Mouse (Mus musculus) NIH3T3 (cell line): ENCODE data around the gene Nav2.
A peak's percentile ranks its signal among the peaks of the same experiment; 100 is the strongest.

Experiments used
- DNase-seq: peaks from one replicate; pipeline ENCODE4 v3.0.0-alpha.2; 2012; ENCODE audit warnings: low read depth

The Nav2 gene

DNA sequence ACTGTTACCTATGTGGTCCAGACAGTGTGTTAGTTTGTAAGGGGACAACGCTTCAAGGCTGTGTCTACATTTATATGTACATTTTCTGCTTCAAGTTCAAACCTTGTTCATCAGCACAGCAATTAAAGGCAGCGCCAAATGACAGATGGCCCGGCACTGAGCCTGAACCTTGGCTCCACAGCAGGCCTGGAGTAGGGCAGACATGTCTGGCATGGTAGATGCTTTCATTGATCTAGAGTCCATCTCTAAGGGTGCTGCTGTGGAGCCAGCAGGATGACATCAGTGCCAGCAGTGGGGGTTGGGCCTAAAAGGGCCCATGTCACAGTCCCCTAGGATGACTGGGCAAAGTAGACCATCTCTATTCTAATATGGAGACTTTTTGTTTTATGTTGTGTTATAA lies 186.0 kb downstream of the Nav2 start:
- no peak for DNase-seq

DNA sequence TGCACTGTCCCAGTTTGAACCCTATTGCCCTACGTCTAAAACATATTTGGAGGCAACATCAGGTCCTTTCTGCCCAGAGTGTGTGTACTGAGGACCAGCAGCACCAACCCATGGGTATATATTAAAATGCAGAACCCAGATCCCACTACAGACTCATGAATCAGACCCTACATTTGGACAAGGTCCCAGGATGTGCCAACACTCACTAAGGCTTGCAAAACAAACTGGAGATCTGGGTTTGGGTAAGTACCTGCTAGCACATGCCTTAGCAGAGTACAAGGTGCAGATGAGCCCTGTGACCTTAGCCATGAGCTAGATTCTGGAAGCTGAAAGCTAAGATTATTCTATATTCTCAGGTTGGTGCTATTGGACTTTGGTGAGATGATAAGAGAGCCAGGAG lies 192.8 kb downstream of the Nav2 start:
- DNase-seq, result peak; percentile 52

DNA sequence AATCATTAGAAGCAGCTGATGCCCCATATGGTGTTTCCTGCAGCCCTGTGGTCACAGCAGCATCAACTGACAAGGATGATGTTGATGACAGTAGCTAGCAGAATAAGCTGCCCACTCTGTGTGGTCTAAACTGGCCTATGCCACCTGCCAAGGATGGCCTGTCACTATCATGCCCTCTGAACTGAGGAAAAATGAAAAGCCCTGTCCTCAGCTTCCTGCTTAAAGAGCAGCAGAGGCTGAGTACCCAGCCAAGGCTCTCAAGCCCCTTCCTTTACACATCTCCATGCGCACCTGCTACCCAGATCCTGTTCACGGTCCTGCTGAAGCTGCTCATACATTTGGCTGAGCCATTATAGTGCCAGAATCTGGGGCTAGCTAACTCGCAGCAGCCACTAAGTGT lies 193.7 kb downstream of the Nav2 start:
- no peak for DNase-seq

DNA sequence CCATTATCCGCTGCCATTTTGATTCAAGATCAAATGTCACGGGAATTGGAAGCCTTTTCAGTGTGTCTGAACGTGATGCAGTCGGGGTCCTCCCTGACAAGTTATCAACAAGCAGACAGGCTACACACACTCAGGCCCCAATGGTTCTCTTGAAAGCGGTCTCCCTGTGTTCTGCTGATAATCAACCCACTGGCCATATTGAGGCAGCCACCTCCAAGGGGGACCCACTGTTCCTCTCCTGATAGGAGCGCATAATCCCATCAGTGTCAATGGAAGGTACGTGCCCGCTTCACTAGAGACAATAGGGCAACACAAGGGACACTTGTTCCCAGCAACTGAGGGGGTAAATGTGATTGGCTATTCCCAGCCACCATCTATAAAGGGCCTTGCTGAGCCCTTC lies 195.9 kb downstream of the Nav2 start:
- no peak for DNase-seq

- no peak for DNase-seq
These were observed 196.3 kb downstream of the Nav2 start for GRCm38 (mm10) chr7:49104793-49105192.

GRCm38 (mm10) chr7:49105501-49105900 lies 197.0 kb downstream of the Nav2 start:
- no peak for DNase-seq

- DNase-seq, result peak; percentile 58
These were observed 199.6 kb downstream of the Nav2 start for GRCm38 (mm10) chr7:49108076-49108475.

GRCm38 (mm10) chr7:49119016-49119415 lies 210.5 kb downstream of the Nav2 start:
- DNase-seq, result no peak

DNA sequence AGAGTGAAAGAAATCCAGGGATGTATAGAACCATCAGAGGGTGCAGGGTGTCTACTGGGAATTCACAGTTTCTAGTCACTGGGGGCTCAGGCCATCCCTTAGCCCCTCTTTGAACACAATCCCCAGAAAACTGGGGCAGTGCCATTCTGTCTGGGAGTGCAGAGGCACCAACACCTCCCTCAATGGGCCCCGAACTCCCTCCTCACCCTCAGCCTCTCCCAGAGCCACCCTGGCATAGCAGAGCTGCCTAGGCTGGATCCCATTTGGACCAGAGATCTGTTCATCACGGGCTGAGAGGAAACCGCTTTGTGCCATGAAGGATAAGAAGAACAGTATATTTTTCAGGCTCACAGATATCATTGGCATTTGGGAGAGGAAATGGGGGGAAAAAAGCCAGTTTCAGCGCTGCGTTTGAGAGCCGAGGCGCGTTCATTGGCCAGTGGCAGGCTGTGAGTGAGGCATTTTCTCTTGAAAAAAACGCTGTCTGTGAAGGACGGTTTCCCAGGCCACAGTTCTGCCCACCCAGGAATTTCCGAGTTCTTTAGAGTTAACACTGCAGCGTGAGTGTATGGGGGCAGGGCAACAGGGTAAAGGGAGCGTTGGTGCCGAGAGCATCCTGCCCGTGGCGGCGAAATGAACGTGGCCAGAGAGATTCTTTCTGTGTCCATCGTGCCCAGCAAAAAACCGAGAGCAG lies 211.4 kb downstream of the Nav2 start:
- no peak for DNase-seq

GRCm38 (mm10) chr7:49120488-49120864 lies 212.0 kb downstream of the Nav2 start:
- no peak for DNase-seq

- DNase-seq, result peak; percentile 87
These were observed 212.6 kb downstream of the Nav2 start for GRCm38 (mm10) chr7:49120935-49121691.

- DNase-seq, result peak; percentile 43
These were observed 214.0 kb downstream of the Nav2 start for GRCm38 (mm10) chr7:49122498-49122897.

- DNase-seq, result peak; percentile 77
These were observed 217.0 kb downstream of the Nav2 start for GRCm38 (mm10) chr7:49125545-49125944.

GRCm38 (mm10) chr7:49128224-49128623 lies 219.7 kb downstream of the Nav2 start:
- peak; percentile 49 for DNase-seq

DNA sequence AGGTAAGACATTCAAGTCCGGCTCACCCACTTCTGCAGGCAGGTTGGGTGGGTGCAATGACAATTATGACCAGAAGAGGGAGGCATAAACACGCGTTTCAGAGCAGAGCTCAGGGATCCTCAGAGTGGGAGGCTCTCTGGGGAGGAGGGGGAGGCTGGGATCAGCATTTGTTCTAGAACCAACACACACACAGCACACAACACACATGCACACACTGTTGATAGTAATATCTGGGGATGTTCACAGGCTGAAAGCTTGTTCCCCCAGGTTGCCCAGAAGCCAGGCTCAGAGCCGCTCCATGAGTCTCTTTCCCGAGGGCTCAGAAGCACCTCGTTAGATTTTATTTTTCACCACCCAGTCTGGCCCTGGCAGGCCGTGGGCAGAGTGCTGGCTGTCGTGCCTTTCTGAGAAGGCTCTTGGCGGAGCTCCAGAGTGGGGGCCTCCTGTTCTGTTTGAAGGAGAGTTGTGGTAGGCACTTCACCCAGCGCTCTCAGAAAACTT lies 224.4 kb downstream of the Nav2 start:
- peak; percentile 88 for DNase-seq

DNA sequence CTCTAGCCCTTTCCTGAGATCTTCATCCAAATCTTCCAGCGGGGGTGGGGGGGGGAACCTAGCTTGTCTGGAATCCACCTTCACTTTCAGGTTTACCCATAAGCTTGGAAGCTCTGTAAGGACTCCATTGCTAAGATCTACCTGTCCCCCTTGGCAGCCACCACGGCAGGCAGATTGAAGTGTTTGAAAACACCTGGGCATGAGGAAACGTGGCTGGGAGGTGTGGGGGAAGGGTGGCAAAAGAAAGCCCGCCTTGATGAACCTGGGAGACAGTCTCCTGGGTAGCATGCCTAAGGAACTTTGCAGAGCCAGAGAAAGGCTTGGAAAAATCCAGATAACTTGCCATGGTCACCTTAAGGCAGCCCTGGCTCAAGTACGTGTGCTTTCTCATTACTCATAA lies 225.9 kb downstream of the Nav2 start:
- no peak for DNase-seq

DNA sequence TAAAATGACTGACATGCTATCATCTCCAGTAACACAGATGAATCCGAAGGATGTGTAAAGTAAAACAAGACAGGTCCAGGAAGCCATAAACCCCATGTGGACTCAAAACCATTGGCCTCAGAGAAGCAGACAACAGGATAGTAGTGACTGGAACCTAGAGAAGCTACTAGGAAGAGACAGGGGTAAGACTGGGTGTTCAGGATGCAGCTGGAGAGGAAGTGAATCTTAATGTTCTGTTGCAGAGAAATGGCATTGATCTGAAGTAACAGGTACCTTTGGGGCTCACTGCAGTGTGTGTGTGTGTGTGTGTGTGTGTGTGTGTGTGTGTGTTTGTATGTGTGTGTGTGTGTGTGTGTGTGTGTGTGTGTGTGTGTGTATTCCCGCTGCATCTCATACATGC lies 231.2 kb downstream of the Nav2 start:
- DNase-seq, result no peak

GRCm38 (mm10) chr7:49143966-49144365 lies 235.4 kb downstream of the Nav2 start:
- no peak for DNase-seq

DNA sequence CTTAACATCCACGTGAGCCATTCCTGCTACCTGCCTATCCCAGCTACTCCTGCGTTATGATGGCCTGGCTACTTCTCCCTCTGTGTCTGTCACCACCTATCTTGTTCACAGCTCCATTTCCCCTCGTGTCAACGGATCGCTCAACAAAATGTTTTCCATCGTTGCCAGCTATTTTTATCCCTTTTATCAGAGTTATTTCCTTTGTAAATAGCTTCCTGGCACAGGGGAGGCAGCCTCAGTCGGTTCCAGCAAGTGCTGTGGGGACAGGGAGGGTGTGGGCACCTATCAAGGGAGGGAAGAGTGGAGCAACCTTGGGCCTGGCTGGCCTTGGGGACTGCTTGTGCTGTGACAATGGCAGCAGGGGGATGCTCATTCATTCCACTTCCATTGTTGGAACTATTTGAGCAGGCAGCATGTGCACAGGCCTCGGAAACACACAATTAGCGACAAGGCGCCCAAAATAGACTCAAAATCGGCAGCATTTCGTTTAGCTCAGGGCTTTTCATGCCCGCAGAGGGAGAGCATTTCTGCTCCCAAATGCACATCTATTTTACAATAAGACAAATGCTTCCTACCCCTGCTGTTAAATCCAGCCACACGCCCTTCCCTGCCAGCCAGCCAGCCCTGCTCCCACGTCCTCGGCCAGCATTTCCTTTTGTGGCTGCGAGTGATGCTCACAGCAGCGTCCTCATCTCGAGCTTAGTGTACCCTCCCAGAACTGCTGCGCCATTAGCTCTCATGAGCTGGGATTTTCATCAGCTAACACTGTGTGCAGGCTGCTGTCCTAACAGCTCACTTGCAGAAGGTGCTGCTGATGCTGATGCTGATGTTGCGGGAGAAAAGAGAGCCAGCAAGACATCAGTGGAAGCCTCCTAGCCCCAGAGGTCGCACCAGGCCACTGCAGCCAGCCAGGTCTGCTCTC lies 237.5 kb downstream of the Nav2 start:
- no peak for DNase-seq

- no peak for DNase-seq
These were observed 243.8 kb downstream of the Nav2 start for GRCm38 (mm10) chr7:49152297-49152696.

DNA sequence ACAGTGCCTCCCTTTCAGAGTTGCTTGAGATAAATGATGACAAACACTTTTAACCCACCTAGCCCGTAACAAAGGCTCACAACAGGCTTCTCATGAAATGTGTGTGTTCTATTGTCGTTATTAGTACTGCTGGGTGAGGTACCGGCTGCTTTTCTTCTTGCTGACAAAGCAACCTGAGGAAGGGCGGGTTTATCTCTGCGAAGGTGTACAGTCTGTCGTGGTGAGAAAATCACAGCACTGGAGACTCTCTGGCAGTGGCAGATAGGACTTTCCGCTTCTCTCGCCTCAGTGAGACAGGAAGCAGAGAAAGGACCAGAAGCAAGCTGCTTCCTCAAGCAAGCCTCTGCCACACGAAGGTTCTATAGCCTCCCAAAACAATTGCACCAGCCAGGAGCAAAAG lies 244.2 kb downstream of the Nav2 start:
- DNase-seq, result no peak

- peak; percentile 73 for DNase-seq
These were observed 250.3 kb downstream of the Nav2 start for GRCm38 (mm10) chr7:49158641-49159381.
